Mouse (Mus musculus) limb, embryonic 14.5 days (tissue): ENCODE results near the gene Fry. TPM values are rescaled to one million over a fixed set of nuclear protein-coding genes. Genes with fewer than 3 reads are reported as not detected.
A peak's percentile ranks its signal among the peaks of the same experiment; 100 is the strongest.

Source experiments
- ATAC-seq: fragments of 200-750 bp; cut with Nextera tagmentation; 2 replicates; pipeline ENCODE4 v1.8.0; 2017; ENCODE audit warnings: low read depth, moderate number of reproducible peaks, moderate TSS enrichment; ENCODE audit not compliant: low FRiP score
- DNase-seq: peaks from one replicate; pipeline ENCODE4 v3.0.0-alpha.2; 2015; ENCODE audit warnings: low spot score
- H3K27ac ChIP-seq: fragments of 300-500 bp; sonication (generic); replicated peaks from 2 replicates; pipeline ENCODE4 v1.5.1; 2014; ENCODE audit warnings: low read depth, mild to moderate bottlenecking, low read length, moderate library complexity, mixed read lengths
- H3K27me3 ChIP-seq: fragments of 300-500 bp; sonication (generic); 2 replicates; pipeline ENCODE4 v1.6.1; 2014; ENCODE audit warnings: low read length, mixed read lengths; ENCODE audit not compliant: control insufficient read depth, insufficient read depth
- H3K36me3 ChIP-seq: fragments of 300-500 bp; sonication (generic); 2 replicates; pipeline ENCODE4 v1.6.1; 2014; ENCODE audit warnings: mild to moderate bottlenecking, low read length, moderate library complexity, mixed read lengths; ENCODE audit not compliant: control insufficient read depth, insufficient read depth
- H3K4me1 ChIP-seq: fragments of 300-500 bp; sonication (generic); 2 replicates; pipeline ENCODE4 v1.6.1; 2014; ENCODE audit warnings: antibody characterized with exemption, low read length, mixed read lengths; ENCODE audit not compliant: control insufficient read depth, insufficient read depth
- H3K4me2 ChIP-seq: fragments of 300-500 bp; sonication (generic); replicated peaks from 2 replicates; pipeline ENCODE4 v1.6.1; 2014; ENCODE audit warnings: low read depth, mild to moderate bottlenecking, low read length, moderate library complexity; ENCODE audit not compliant: severe bottlenecking
- H3K4me3 ChIP-seq: fragments of 300-500 bp; sonication (generic); replicated peaks from 2 replicates; pipeline ENCODE4 v1.5.1; 2014; ENCODE audit warnings: low read length
- H3K9ac ChIP-seq: fragments of 300-500 bp; sonication (generic); 2 replicates; pipeline ENCODE4 v1.6.1; 2014; ENCODE audit warnings: mild to moderate bottlenecking, low read depth, low read length, moderate library complexity; ENCODE audit not compliant: severe bottlenecking
- H3K9me3 ChIP-seq: fragments of 300-500 bp; sonication (generic); 2 replicates; pipeline ENCODE4 v1.6.1; 2016; ENCODE audit warnings: low read length; ENCODE audit not compliant: control insufficient read depth
- POLR2A ChIP-seq: fragments of 200-500 bp; IDR thresholded peaks from 2 replicates; pipeline ENCODE4 v1.8.0; 2012; ENCODE audit warnings: inconsistent platforms, mild to moderate bottlenecking, moderate library complexity, borderline replicate concordance; ENCODE audit not compliant: insufficient read depth, insufficient read length; ENCODE audit errors: extremely low read depth
- WGBS: fragments of 180-500 bp; shearing (Covaris S2); extraction: QIAGEN DNeasy Blood & Tissue Kit; methylation state at CpG from one replicate; pipeline ENCODE4 v1.1.7; 2014; 5-methylcytosine and 5-hydroxymethylcytosine counted together
- polyA plus RNA-seq, 2 experiments: library from polyadenylated mRNA; depleted of rRNA in 1 of 2; stranded (reverse) in 1 of 2; unstranded in 1 of 2; fragments of >200 nt; fragmentation: Nextera tagmentation in 1 of 2; extraction: Ambion mirVana in 1 of 2; gene quantifications; 2 replicates each; pipeline versions ENCODE4 v1.2.1 to v1.2.3; 2012 to 2014

Gene Fry
- polyA plus RNA-seq, 2 experiments, result 10.0 to 13.5 TPM

DNA sequence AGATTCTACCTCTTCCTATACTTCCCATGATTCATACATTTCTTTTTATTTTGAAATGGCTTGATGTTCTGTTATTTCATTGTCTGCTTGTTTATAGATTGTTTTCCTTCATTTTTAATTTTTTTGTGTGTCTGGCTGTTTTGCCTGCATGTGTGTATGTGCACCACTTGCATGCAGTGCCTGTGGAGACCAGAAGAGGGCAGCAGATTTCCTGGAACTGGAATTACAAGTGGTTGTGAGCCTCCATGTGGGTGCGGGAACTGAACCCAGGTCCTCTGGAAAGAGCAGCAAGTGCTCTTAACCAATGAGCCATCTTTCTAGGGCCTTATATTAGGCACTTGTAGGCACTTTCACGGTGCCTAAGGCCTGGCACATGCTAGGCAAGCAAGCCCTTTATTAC, 314.5 kb downstream of the Fry start:
- no peak overlapping the region for H3K4me3 ChIP-seq
- no peaks in the 10 kb centered on the region for H3K27me3 ChIP-seq
- H3K36me3 ChIP-seq, result peaks cover 12% of the 10 kb centered on the region; the same call in 1 of the 2 replicates
- H3K4me2 ChIP-seq, result no peak overlapping the region
- ATAC-seq, result no peak
- no peak for DNase-seq
- 98% methylated on average over 2 of the region's 2 CpGs for WGBS
- H3K9me3 ChIP-seq, result 0 out of 2 replicates have a peak, but pooled peaks cover 6% of the 10 kb centered on the region
- no peak overlapping the region for H3K27ac ChIP-seq
- H3K4me1 ChIP-seq, result 0 out of 2 replicates have a peak, but pooled peaks cover 2% of the 10 kb centered on the region
- no peak for TF ChIP-seq POLR2A
- no peak overlapping the region for H3K9ac ChIP-seq

DNA sequence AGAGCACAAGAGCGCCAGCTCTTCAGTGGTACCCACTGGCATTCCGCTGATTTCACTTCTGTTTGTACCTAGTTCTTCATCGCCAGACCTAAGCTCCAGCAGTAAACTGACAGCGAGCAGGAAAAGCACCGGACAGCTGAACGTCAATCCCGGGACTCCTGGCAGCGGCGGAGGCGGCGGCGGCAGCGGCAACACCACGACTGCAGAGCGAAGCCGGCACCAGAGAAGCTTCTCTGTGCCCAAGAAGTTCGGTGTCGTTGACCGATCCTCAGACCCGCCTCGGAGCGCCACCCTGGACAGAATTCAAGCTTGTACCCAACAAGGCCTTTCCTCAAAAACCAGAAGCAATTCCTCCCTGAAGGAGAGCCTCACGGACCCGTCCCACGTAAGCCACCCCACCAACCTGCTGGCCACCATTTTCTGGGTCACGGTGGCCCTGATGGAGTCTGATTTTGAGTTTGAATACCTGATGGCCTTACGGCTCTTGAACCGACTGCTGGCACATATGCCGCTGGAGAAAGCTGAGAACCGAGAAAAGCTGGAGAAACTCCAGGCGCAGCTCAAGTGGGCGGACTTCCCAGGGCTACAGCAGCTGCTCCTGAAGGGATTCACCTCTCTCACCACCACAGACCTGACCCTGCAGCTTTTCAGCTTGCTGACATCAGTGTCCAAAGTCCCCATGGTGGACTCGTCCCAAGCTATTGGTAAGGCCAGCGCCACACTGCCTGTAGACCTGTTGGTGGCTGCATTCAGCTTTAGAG, 318.4 kb downstream of the Fry start:
- 0 out of 2 replicates have a peak, but pooled peaks cover 6% of the 10 kb centered on the region for H3K9me3 ChIP-seq
- H3K27me3 ChIP-seq, result no peaks in the 10 kb centered on the region
- H3K4me2 ChIP-seq, result peak overlapping the region; percentile 59
- ATAC-seq (no peak; the same call in 1 of the 2 replicates), DNase-seq (no peak)
- WGBS, result 26% methylated on average over 34 of the region's 34 CpGs
- H3K4me1 ChIP-seq, result 0 out of 2 replicates have a peak, but pooled peaks cover 2% of the 10 kb centered on the region
- peak overlapping the region; percentile 33 for H3K4me3 ChIP-seq
- peak overlapping the region; percentile 47 for H3K9ac ChIP-seq
- peaks cover 10% of the 10 kb centered on the region for H3K36me3 ChIP-seq
- no peak for TF ChIP-seq POLR2A
- H3K27ac ChIP-seq, result no peak overlapping the region

GRCm38 (mm10) chr5:150441690-150442089, 323.2 kb downstream of the Fry start:
- 35% methylated on average over 7 of the region's 7 CpGs for WGBS
- TF ChIP-seq POLR2A, result no peak
- Histone ChIP-seq H3K36me3 (peaks cover 6% of the 10 kb centered on the region), H3K9me3 (no peaks in the 10 kb centered on the region), H3K4me1 (no peaks in the 10 kb centered on the region), H3K4me2 (no peak overlapping the region), H3K27ac (no peak overlapping the region), H3K27me3 (no peaks in the 10 kb centered on the region), H3K9ac (no peak overlapping the region), H3K4me3 (no peak overlapping the region)
- peak; percentile 55 for DNase-seq
- no peak for ATAC-seq

DNA sequence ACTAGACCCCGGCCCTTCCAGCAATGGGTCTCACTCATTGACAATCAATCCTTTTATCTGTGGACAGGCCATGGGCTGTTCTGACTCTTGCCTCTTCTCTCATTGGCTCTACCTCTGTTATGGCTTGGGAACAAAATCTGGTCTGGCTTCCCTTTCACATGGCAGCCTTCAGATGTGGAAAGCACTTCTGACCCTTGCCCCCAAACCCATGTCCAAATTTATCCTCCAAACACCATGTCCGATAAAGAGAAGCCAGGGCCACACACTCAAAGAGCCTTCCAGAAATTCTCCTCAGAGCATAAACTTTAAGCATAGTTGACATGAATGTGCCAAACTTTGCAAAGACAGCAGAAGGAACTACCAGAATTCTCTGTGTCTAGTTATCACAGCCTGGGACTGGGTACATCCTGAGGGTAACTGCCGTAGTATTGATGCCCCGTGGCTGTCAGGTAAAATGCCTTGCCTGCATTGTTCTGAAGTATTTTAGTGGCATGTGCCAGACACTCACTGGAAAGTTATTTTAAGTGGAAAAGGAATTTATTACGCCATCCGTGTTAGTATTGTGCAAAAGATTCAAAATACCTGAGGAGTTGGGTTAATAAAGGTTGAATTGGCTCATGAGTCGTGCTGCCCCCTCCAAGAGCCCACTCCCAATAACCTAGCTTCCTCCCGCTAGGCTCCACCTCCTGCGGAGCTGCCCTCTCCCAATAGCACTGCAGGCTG, 333.0 kb downstream of the Fry start:
- no peak overlapping the region for H3K4me2 ChIP-seq
- ATAC-seq, result no peak
- H3K9me3 ChIP-seq, result peaks cover 12% of the 10 kb centered on the region
- no peak for DNase-seq
- H3K9ac ChIP-seq, result no peak overlapping the region
- no peaks in the 10 kb centered on the region for H3K27me3 ChIP-seq
- no peak overlapping the region for H3K27ac ChIP-seq
- peaks cover 14% of the 10 kb centered on the region; the same call in 1 of the 2 replicates for H3K36me3 ChIP-seq
- 74% methylated on average over 9 of the region's 9 CpGs for WGBS
- H3K4me1 ChIP-seq, result no peaks in the 10 kb centered on the region
- no peak overlapping the region for H3K4me3 ChIP-seq
- TF ChIP-seq POLR2A, result no peak

- no peak overlapping the region for H3K4me3 ChIP-seq
- no peak overlapping the region for H3K27ac ChIP-seq
- 35% methylated on average over 1 of the region's 1 CpGs for WGBS
- no peaks in the 10 kb centered on the region for H3K27me3 ChIP-seq
- no peak for ATAC-seq
- H3K36me3 ChIP-seq, result peaks cover 14% of the 10 kb centered on the region; the same call in 1 of the 2 replicates
- H3K4me2 ChIP-seq, result no peak overlapping the region
- no peak overlapping the region for H3K9ac ChIP-seq
- no peaks in the 10 kb centered on the region for H3K4me1 ChIP-seq
- peaks cover 12% of the 10 kb centered on the region for H3K9me3 ChIP-seq
- no peak for TF ChIP-seq POLR2A
- no peak for DNase-seq
Measured at GRCm38 (mm10) chr5:150452004-150452626, 333.7 kb downstream of the Fry start.
